Mouse (Mus musculus) T-helper 2 cell (primary cell): ENCODE measurements around the gene Zfp809.

ENCODE experiments used
- in situ Hi-C: fragments of 300-600 bp; cut with MboI, MseI; formaldehyde crosslinking; loops from one replicate; pipeline ENCODE4 v1.15.1; 2025; ENCODE audit warnings: high pct_unique_total_duplicates

Zfp809 gene

GRCm38 (mm10) chr9:22225581-22226388 lies at the start of gene Zfp809:
Zfp809 (plus strand) TSS chr9:22225714.
- in situ Hi-C loops: loop anchor here (10.0 kb wide), 1 partner anchor 1191 kb away; the partner anchor contains the start of gene Icam5

GRCm38 (mm10) chr9:22188025-22188611 lies 37.4 kb upstream of the Zfp809 start, which contains the start of gene Zfp872:
Zfp872 (plus strand) TSS chr9:22188090.
- in situ Hi-C loops: no loop called here

DNA sequence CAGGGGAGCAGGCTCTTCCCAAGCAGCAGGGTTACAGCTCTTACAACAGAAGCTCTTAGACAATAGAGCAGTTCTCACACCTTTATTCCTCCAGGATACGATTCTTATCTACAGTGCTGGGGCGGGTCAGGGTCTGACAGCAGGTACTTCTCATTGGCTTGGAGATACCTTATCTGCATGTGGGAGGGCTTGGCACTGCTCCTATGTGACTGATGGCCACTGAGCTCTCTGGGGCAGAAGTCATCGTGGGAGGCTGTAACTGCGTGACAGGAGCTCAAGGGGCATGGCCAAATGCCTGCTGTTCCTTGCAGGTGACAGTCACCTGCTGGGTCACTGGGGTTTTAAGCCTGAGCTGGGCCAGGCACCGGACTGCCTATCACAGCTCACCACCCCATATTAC lies 29.1 kb upstream of the Zfp809 start:
- in situ Hi-C loops: no loop called here

DNA sequence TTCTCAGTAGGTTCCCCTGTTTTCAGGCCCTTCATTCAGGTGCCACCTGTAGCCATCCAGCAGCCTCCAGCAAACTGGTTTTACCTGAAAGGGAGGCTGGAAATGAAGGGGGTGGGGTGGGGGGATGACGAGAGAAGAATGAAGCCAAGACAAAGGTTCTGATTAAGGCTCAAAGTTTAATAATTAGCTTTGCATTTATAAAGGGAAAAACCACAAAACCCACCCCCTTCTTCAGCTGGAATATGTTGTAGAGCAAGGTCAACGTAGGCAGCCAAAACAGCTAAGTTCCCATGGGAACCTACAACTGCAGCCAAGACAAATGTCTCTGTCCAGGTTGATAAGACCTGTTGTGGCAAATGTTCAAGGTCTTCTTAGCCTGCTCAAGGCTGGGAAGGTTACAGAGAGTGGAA lies 11.7 kb upstream of the Zfp809 start:
- in situ Hi-C loops: loop anchor here (5.0 kb wide), 1 partner anchor 41 kb away; no protein-coding TSS in a partner anchor

- in situ Hi-C loops: loop anchor here (5.0 kb wide), 1 partner anchor 42 kb away; no protein-coding TSS in a partner anchor
These were observed 11.0 kb upstream of the Zfp809 start for GRCm38 (mm10) chr9:22214549-22214948.

DNA sequence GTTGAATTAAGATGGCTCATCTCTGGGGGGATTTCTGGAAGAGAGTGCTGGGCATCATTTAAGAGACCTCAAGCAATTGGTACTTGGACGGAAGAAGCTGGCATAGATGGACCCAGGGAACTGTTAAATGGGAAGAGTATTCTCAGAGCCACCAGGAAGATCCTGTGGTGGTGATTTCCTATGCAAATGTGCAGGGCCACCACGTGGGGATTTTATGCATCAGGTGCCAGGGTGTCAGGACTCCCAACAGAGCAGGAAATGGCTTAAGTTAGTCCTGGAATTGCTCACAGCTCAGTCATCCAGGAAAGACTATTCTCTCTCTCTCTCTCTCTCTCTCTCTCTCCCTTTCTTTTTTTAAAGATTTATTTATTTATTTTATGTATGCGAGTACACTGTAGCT lies 8.8 kb upstream of the Zfp809 start:
- in situ Hi-C loops: no loop called here

DNA sequence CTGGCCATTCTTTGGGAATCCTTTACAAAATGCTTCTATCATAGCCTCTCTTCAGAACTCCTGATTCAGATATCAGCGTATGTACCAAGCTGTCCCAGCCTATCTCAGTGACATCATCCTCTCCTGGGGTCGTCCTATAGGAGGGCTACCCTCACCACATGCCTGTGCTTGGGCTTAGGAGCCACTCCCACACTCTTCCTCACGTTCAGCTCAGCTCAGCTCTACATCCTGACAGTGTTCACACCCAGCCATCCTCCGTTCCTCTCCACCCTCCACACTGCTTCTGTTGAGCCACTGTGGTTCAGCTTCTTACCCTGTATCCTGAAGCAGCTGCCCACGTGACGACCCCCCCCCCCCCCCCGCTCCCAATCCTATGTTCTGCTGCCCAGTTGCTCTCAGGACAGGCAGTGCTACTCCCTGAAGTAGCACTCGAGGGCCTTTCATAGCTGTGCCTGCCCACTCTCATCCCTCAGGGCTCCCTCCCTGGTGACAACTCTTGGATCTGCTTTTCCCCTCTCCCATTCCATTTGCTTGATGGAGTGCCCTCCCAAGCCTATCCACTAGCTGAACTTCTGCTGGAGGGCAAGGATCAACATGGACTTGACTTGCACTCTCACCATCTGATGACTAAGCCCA lies 7.5 kb upstream of the Zfp809 start:
- in situ Hi-C loops: no loop called here

DNA sequence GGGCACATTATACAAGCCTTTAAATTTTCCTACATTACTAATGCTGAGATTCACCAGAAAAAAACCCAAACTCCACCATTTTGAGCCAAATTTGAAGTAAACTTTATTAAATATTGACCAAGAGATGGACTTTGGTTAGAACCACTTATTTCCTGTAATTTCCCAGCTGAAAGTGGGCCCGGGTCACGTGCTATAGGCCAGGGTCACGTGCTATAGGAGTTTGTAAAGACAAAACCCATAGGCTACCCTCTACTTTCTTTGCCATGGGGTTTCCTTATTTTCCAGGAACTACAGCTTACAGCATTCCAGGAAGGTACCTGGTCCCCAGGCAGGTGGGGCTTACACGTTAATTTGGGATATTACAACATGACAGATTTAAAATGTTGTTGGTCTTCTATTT lies 1.4 kb upstream of the Zfp809 start:
- in situ Hi-C loops: loop anchor here (10.0 kb wide), 1 partner anchor 1189 kb away; the partner anchor contains the start of gene Icam5

GRCm38 (mm10) chr9:22224536-22225503 lies 694 bp upstream of the Zfp809 start:
- in situ Hi-C loops: loop anchor here (10.0 kb wide), 1 partner anchor 1190 kb away; the partner anchor contains the start of gene Icam5

- in situ Hi-C loops: loop anchor here (10.0 kb wide), 1 partner anchor 1192 kb away; the partner anchor contains the start of gene Icam5
These were observed 817 bp downstream of the Zfp809 start for GRCm38 (mm10) chr9:22226389-22226673.

DNA sequence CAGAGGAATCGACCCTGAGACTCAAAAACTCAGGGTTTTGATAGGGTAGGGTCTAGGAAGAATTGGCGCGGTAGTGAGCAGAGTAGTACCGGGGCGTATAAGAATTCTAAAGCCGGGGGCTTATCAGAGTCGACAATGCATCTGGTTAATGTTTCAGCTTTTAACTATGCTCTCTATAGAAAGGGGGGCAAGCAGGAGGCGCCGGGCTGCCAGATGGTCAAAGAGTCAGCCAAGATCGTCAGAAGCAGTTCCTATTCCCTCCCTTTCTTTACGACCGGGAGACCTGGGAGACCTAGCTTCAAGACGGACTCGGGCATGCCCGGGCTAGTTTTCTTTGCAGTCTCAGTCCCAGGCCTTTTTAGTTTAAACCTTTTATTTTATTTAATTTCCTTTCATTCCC lies 1.3 kb downstream of the Zfp809 start:
- in situ Hi-C loops: loop anchor here (10.0 kb wide), 1 partner anchor 1192 kb away; the partner anchor contains the start of gene Icam5

GRCm38 (mm10) chr9:22229386-22230026 lies 4.0 kb downstream of the Zfp809 start:
- in situ Hi-C loops: loop anchor here (10.0 kb wide), 1 partner anchor 1195 kb away; the partner anchor contains the start of gene Icam5

GRCm38 (mm10) chr9:22230061-22230460 lies 4.5 kb downstream of the Zfp809 start:
- in situ Hi-C loops: no loop called here

- in situ Hi-C loops: no loop called here
These were observed 5.0 kb downstream of the Zfp809 start for GRCm38 (mm10) chr9:22230556-22230955.

DNA sequence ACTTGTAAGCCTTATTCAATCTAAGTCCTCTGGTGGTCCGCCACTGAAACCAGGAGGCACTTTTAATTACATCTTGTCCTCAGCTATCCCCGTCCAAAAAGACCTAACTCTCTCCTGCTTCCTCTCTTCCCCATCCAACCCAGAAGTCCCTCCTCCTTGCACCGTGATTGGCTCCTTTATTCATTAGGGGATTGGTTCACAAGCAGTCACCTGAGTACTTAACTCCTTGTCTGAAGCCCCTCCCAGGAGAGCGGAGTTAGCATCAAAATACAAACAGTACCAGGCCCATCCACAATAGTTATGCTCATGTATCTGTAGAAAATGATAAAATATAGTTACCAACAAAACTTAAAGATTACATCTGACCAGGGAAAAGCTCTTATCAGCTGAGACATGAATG lies 14.5 kb downstream of the Zfp809 start:
- in situ Hi-C loops: no loop called here

DNA sequence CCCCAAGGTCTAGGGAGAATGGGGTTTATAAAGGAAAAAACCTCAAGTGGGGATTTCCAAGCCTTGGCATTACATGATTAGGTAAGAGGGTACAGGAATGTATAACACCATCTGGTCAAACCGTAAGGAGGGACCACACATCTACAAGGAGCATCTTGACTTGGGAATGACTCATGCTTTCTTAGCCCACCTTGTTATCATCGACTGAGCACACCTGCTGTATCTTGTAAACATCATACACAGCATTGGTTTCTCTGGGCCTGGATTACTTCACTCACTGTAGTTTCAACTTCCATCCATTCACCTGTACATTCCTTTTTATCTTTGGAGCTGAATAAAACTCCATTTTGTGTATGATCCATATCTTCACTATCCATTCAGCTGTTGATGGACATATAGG lies 18.7 kb downstream of the Zfp809 start:
- in situ Hi-C loops: no loop called here

GRCm38 (mm10) chr9:22256579-22256978 lies 31.1 kb downstream of the Zfp809 start:
- in situ Hi-C loops: no loop called here

GRCm38 (mm10) chr9:22258784-22259183 lies 33.3 kb downstream of the Zfp809 start:
- in situ Hi-C loops: no loop called here

DNA sequence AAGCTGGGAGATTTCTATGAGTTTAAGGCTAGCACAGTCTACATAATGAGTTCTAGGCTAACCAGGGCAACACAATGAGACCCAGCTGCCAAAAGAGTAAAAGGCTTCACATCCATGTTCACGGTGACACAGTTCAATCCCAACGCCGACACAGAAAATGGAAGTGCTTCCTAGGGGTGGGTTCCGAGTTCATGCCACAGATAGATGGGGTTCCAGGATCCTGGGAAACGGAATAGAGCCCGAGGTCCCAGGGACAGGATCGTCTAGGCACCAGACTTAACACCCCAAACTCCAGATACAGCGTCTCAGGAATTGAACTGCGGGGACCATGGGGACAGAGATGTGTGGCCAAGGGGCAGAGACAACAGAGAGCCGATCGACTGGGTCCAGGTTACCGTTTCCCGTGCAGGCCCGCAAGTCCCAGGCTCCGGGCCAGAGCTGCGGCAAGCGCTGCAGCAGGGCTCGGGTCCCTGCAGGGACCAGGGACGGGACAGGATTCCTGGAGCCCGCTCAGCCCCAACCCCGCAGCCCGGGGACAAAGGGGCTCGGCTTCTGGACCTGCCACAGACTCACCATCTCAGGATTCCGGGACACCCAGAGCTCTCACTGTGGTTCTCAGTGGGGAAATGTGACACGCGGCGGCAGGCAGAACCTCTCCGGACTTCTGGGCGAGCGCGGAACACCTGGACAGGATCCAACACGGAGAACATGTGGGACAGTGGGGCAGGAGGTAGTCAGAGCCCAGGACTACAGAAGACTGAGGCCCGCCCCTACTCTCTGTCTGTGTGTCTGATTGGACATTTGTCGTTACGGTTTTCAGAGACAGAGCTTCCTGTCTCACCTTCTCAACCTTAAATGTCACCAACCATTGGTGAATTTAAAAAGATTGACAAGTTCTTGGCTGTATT lies 33.9 kb downstream of the Zfp809 start, which contains the start of gene Zfp599:
Gene Zfp599, minus strand, starts transcription at position 712 of the 908 bp plus-strand sequence.
- in situ Hi-C loops: no loop called here

- in situ Hi-C loops: no loop called here
These were observed 34.5 kb downstream of the Zfp809 start for GRCm38 (mm10) chr9:22260092-22260422.
